Mouse (Mus musculus): ENCODE results near the gene Zzz3. TPM values are rescaled to one million over a fixed set of nuclear protein-coding genes. Genes with fewer than 3 reads are reported as not detected.

The Zzz3 gene
- polyA plus RNA-seq, 1 experiment = 13.3 TPM

- H3K27ac ChIP-seq (ENCODE audit: insufficient read depth, low read depth, low read length) = no peak overlapping the region
- no peaks in the 10 kb centered on the region for H3K36me3 ChIP-seq (ENCODE audit: control insufficient read depth, insufficient read depth, low read length)
- 73% methylated on average over 2 of the region's 2 CpGs for WGBS
- no peaks in the 10 kb centered on the region for H3K27me3 ChIP-seq (ENCODE audit: control insufficient read depth, insufficient read depth, low read length)
- TF ChIP-seq POLR2A (IDR thresholded peaks at IDR 0.05; ENCODE audit: low read depth, low read length) (no peak), CTCF (IDR thresholded peaks at IDR 0.05; ENCODE audit: extremely low read depth, insufficient read length, insufficient replicate concordance, low read depth, low read length) (no peak)
- no peaks in the 10 kb centered on the region for H3K4me1 ChIP-seq (ENCODE audit: control insufficient read depth, insufficient read depth, insufficient read length, low read length)
- H3K4me3 ChIP-seq (ENCODE audit: low read depth, low read length) = no peak overlapping the region
Measured at GRCm38 (mm10) chr3:152493813-152494212, 98.5 kb downstream of the Zzz3 start.

DNA sequence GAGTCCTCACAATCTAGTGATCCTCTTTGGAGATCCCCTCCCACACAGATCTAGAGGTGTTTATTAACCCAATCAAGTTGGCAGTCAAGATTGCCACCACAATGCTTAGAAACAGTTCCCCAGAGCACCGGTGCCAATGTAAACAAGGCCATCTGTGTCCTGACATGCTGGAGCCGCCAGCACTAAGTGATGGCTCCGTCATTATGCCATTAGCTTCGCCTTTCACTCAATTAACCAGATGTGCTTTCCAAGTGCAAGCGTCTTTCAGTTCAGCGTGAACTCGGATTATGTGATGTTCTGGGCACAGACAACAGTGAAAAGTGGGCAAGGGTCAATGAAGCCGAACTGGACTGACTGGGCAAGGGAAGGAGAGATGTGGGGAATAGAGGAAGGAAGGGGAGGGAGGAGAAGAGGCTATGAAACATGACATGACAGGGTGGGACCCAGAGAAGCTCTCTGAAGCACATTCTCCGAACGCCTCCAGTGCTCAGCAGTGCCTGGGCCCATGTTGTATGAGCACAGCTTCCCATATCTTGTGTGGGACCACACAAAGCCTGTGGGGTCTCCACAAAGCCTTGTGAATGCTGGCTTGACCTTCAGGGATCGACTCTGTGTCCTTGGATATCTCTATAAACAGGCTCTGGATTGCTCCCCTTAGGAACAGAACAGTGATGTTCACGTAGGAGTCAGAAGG is 99.5 kb downstream of the Zzz3 start:
- TF ChIP-seq CTCF (IDR thresholded peaks at IDR 0.05; ENCODE audit: extremely low read depth, insufficient read length, insufficient replicate concordance, low read depth, low read length) (no peak), POLR2A (IDR thresholded peaks at IDR 0.05; ENCODE audit: low read depth, low read length) (no peak)
- H3K27me3 ChIP-seq (ENCODE audit: control insufficient read depth, insufficient read depth, low read length) = no peaks in the 10 kb centered on the region
- H3K4me1 ChIP-seq (ENCODE audit: control insufficient read depth, insufficient read depth, insufficient read length, low read length) = no peaks in the 10 kb centered on the region
- H3K4me3 ChIP-seq (ENCODE audit: low read depth, low read length) = no peak overlapping the region
- WGBS = 34% methylated on average over 12 of the region's 12 CpGs
- no peaks in the 10 kb centered on the region for H3K36me3 ChIP-seq (ENCODE audit: control insufficient read depth, insufficient read depth, low read length)
- H3K27ac ChIP-seq (ENCODE audit: insufficient read depth, low read depth, low read length) = no peak overlapping the region

- Histone ChIP-seq H3K4me3 (ENCODE audit: low read depth, low read length) (no peak overlapping the region), H3K27ac (ENCODE audit: insufficient read depth, low read depth, low read length) (no peak overlapping the region), H3K4me1 (ENCODE audit: control insufficient read depth, insufficient read depth, insufficient read length, low read length) (no peaks in the 10 kb centered on the region), H3K27me3 (ENCODE audit: control insufficient read depth, insufficient read depth, low read length) (no peaks in the 10 kb centered on the region), H3K36me3 (ENCODE audit: control insufficient read depth, insufficient read depth, low read length) (no peaks in the 10 kb centered on the region)
- WGBS = 85% methylated on average over 8 of the region's 8 CpGs
- TF ChIP-seq CTCF (IDR thresholded peaks at IDR 0.05; ENCODE audit: extremely low read depth, insufficient read length, insufficient replicate concordance, low read depth, low read length) = no peak
- TF ChIP-seq POLR2A (IDR thresholded peaks at IDR 0.05; ENCODE audit: low read depth, low read length) = no peak
Measured at GRCm38 (mm10) chr3:152495415-152495898, 100.2 kb downstream of the Zzz3 start.

DNA sequence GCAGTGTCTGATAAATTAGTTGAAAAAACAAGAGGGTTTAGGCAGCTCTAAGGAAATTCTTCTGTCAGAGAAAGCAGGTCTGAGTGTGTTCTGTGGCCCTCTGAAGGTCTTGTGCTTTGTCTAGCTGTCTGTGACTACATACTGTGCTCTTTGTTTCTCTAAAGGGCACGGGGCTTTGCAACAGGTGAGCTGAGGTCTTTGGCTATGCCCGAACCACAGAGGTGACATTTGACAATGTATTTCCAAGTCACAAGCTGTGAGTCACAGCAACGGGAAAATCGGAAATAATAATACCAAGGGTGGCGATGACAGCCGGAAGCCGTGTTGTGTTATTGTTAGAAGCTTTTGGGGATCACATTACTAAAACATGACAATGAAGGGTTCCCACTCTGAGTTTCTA is 101.8 kb downstream of the Zzz3 start:
- Histone ChIP-seq H3K4me3 (ENCODE audit: low read depth, low read length) (no peak overlapping the region), H3K27me3 (ENCODE audit: control insufficient read depth, insufficient read depth, low read length) (no peaks in the 10 kb centered on the region), H3K36me3 (ENCODE audit: control insufficient read depth, insufficient read depth, low read length) (no peaks in the 10 kb centered on the region), H3K27ac (ENCODE audit: insufficient read depth, low read depth, low read length) (no peak overlapping the region), H3K4me1 (ENCODE audit: control insufficient read depth, insufficient read depth, insufficient read length, low read length) (no peaks in the 10 kb centered on the region)
- no peak for TF ChIP-seq CTCF (IDR thresholded peaks at IDR 0.05; ENCODE audit: extremely low read depth, insufficient read length, insufficient replicate concordance, low read depth, low read length)
- 78% methylated on average over 7 of the region's 7 CpGs for WGBS

GRCm38 (mm10) chr3:152497842-152498241 is 102.6 kb downstream of the Zzz3 start:
- Histone ChIP-seq H3K27ac (ENCODE audit: insufficient read depth, low read depth, low read length) (no peak overlapping the region), H3K4me3 (ENCODE audit: low read depth, low read length) (no peak overlapping the region), H3K27me3 (ENCODE audit: control insufficient read depth, insufficient read depth, low read length) (no peaks in the 10 kb centered on the region), H3K4me1 (ENCODE audit: control insufficient read depth, insufficient read depth, insufficient read length, low read length) (no peaks in the 10 kb centered on the region), H3K36me3 (ENCODE audit: control insufficient read depth, insufficient read depth, low read length) (no peaks in the 10 kb centered on the region)
- 85% methylated on average over 2 of the region's 2 CpGs for WGBS
- TF ChIP-seq CTCF (IDR thresholded peaks at IDR 0.05; ENCODE audit: extremely low read depth, insufficient read length, insufficient replicate concordance, low read depth, low read length) = no peak
- TF ChIP-seq POLR2A (IDR thresholded peaks at IDR 0.05; ENCODE audit: low read depth, low read length) = no peak

- H3K4me3 ChIP-seq (ENCODE audit: low read depth, low read length) = no peak overlapping the region
- H3K4me1 ChIP-seq (ENCODE audit: control insufficient read depth, insufficient read depth, insufficient read length, low read length) = no peaks in the 10 kb centered on the region
- WGBS = 82% methylated on average over 2 of the region's 2 CpGs
- H3K36me3 ChIP-seq (ENCODE audit: control insufficient read depth, insufficient read depth, low read length) = no peaks in the 10 kb centered on the region
- H3K27ac ChIP-seq (ENCODE audit: insufficient read depth, low read depth, low read length) = no peak overlapping the region
- no peak for TF ChIP-seq POLR2A (IDR thresholded peaks at IDR 0.05; ENCODE audit: low read depth, low read length)
- TF ChIP-seq CTCF (IDR thresholded peaks at IDR 0.05; ENCODE audit: extremely low read depth, insufficient read length, insufficient replicate concordance, low read depth, low read length) = no peak
- no peaks in the 10 kb centered on the region for H3K27me3 ChIP-seq (ENCODE audit: control insufficient read depth, insufficient read depth, low read length)
Measured at GRCm38 (mm10) chr3:152498968-152499696, 103.9 kb downstream of the Zzz3 start.

- Histone ChIP-seq H3K4me3 (ENCODE audit: low read depth, low read length) (no peak overlapping the region), H3K4me1 (ENCODE audit: control insufficient read depth, insufficient read depth, insufficient read length, low read length) (no peaks in the 10 kb centered on the region), H3K27ac (ENCODE audit: insufficient read depth, low read depth, low read length) (no peak overlapping the region), H3K36me3 (ENCODE audit: control insufficient read depth, insufficient read depth, low read length) (no peaks in the 10 kb centered on the region), H3K27me3 (ENCODE audit: control insufficient read depth, insufficient read depth, low read length) (no peaks in the 10 kb centered on the region)
- 77% methylated on average over 8 of the region's 8 CpGs for WGBS
- TF ChIP-seq POLR2A (IDR thresholded peaks at IDR 0.05; ENCODE audit: low read depth, low read length) = no peak
- TF ChIP-seq CTCF (IDR thresholded peaks at IDR 0.05; ENCODE audit: extremely low read depth, insufficient read length, insufficient replicate concordance, low read depth, low read length) = no peak
Measured at GRCm38 (mm10) chr3:152507900-152508299, 112.6 kb downstream of the Zzz3 start.
